Mouse (Mus musculus): ENCODE results near the gene Olfr1310. TPM values are rescaled to one million over a fixed set of nuclear protein-coding genes. Genes with fewer than 3 reads are reported as not detected.
"Not testable (repeated sequence)": the region's sequence is repeated elsewhere in the genome, so short reads cannot be mapped to it uniquely, and the experiment has no call there.

Gene Olfr1310
- total RNA-seq (2021) (not detected), polyA plus RNA-seq (2012; rRNA removed) (not detected in 2 replicates)
- long read RNA-seq, result 0 reads

- DNase-seq, result no peak
Measured at GRCm38 (mm10) chr2:112012608-112013007, at the start of gene Olfr1310. Gene Olfr1310, minus strand, starts transcription at chr2:112012708.

GRCm38 (mm10) chr2:112050138-112050537 is 37.6 kb upstream of the Olfr1310 start, which contains the start of gene Olfr1312:
Gene Olfr1312, minus strand, starts transcription at chr2:112050238.
- DNase-seq, result no peak

GRCm38 (mm10) chr2:112026971-112027370 is 14.5 kb upstream of the Olfr1310 start:
- DNase-seq, result not testable (repeated sequence)

GRCm38 (mm10) chr2:112024312-112024711 is 11.8 kb upstream of the Olfr1310 start, which contains the start of gene Olfr1311:
Gene Olfr1311, minus strand, starts transcription at chr2:112024412.
- DNase-seq, result no peak

GRCm38 (mm10) chr2:112014900-112015299 is 2.4 kb upstream of the Olfr1310 start:
- DNase-seq, result no peak

GRCm38 (mm10) chr2:111990181-111990580 is 22.3 kb downstream of the Olfr1310 start, which contains the start of gene Olfr1309:
Gene Olfr1309, minus strand, starts transcription at chr2:111990281.
- no peak for DNase-seq

- DNase-seq, result no peak
Measured at GRCm38 (mm10) chr2:111964844-111965243, 47.7 kb downstream of the Olfr1310 start, which contains the start of gene Olfr1308. Gene Olfr1308, minus strand, starts transcription at chr2:111964944.

Other genes starting within 250 kb of the Olfr1310 start
- not detected for gene Olfr1302, start 235.3 kb downstream of the Olfr1310 start, total RNA-seq (2021)
- not detected in 2 replicates for gene Olfr1302, start 235.3 kb downstream of the Olfr1310 start, polyA plus RNA-seq (2012; rRNA removed)
- not detected for gene Olfr1303, start 192.4 kb downstream of the Olfr1310 start, total RNA-seq (2021)
- gene Olfr1303, start 192.4 kb downstream of the Olfr1310 start, polyA plus RNA-seq (2012; rRNA removed), result not detected in 2 replicates
- gene Olfr1305, start 135.6 kb downstream of the Olfr1310 start, total RNA-seq (2021), result not detected
- gene Olfr1305, start 135.6 kb downstream of the Olfr1310 start, polyA plus RNA-seq (2012; rRNA removed), result not detected in 2 replicates
- not detected for gene Olfr1306, start 96.4 kb downstream of the Olfr1310 start, total RNA-seq (2021)
- gene Olfr1306, start 96.4 kb downstream of the Olfr1310 start, polyA plus RNA-seq (2012; rRNA removed), result not detected in 2 replicates
- gene Olfr1307, start 63.3 kb downstream of the Olfr1310 start, total RNA-seq (2021), result under 1 TPM in 1 of 2 experiments, not detected in 1; under 0.01 TPM
- gene Olfr1307, start 63.3 kb downstream of the Olfr1310 start, polyA plus RNA-seq (2012; rRNA removed), result not detected in 2 replicates
- gene Olfr1308, start 47.8 kb downstream of the Olfr1310 start, total RNA-seq (2021), result not detected
- not detected in 2 replicates for gene Olfr1308, start 47.8 kb downstream of the Olfr1310 start, polyA plus RNA-seq (2012; rRNA removed)
- gene Olfr1309, start 22.4 kb downstream of the Olfr1310 start, total RNA-seq (2021), result not detected
- gene Olfr1309, start 22.4 kb downstream of the Olfr1310 start, polyA plus RNA-seq (2012; rRNA removed), result not detected in 2 replicates
- gene Olfr1311, start 11.7 kb upstream of the Olfr1310 start, total RNA-seq (2021), result not detected
- not detected in 2 replicates for gene Olfr1311, start 11.7 kb upstream of the Olfr1310 start, polyA plus RNA-seq (2012; rRNA removed)
- not detected for gene Olfr1312, start 37.5 kb upstream of the Olfr1310 start, total RNA-seq (2021)
- gene Olfr1312, start 37.5 kb upstream of the Olfr1310 start, polyA plus RNA-seq (2012; rRNA removed), result not detected in 2 replicates
- not detected for gene Olfr1313, start 65.1 kb upstream of the Olfr1310 start, total RNA-seq (2021)
- gene Olfr1313, start 65.1 kb upstream of the Olfr1310 start, polyA plus RNA-seq (2012; rRNA removed), result not detected in 2 replicates
- not detected for gene Olfr1314, start 84.1 kb upstream of the Olfr1310 start, total RNA-seq (2021)
- gene Olfr1314, start 84.1 kb upstream of the Olfr1310 start, polyA plus RNA-seq (2012; rRNA removed), result not detected in 2 replicates
- gene Olfr1315-ps1, start 102.7 kb upstream of the Olfr1310 start, total RNA-seq (2021), result not detected
- not detected in 2 replicates for gene Olfr1315-ps1, start 102.7 kb upstream of the Olfr1310 start, polyA plus RNA-seq (2012; rRNA removed)
- gene Olfr1316, start 122.3 kb upstream of the Olfr1310 start, total RNA-seq (2021), result not detected
- gene Olfr1316, start 122.3 kb upstream of the Olfr1310 start, polyA plus RNA-seq (2012; rRNA removed), result not detected in 2 replicates
- gene Olfr1317, start 127.6 kb upstream of the Olfr1310 start, total RNA-seq (2021), result not detected
- not detected in 2 replicates for gene Olfr1317, start 127.6 kb upstream of the Olfr1310 start, polyA plus RNA-seq (2012; rRNA removed)
- gene Olfr1318, start 141.5 kb upstream of the Olfr1310 start, total RNA-seq (2021), result not detected
- gene Olfr1318, start 141.5 kb upstream of the Olfr1310 start, polyA plus RNA-seq (2012; rRNA removed), result not detected in 2 replicates
- gene Lpcat4, start 226.8 kb upstream of the Olfr1310 start, total RNA-seq (2021), result 1 to 10 TPM; 5.1 to 9.2 TPM
- gene Lpcat4, start 226.8 kb upstream of the Olfr1310 start, polyA plus RNA-seq (2012; rRNA removed), result 18.9 TPM in 2 replicates
- not detected for gene Nutm1, start 246.6 kb upstream of the Olfr1310 start, total RNA-seq (2021)
- gene Nutm1, start 246.6 kb upstream of the Olfr1310 start, polyA plus RNA-seq (2012; rRNA removed), result not detected in 2 replicates
- 100 to 1,000 TPM; 122 to 167 TPM for gene Nop10, start 249.2 kb upstream of the Olfr1310 start, total RNA-seq (2021)
- gene Nop10, start 249.2 kb upstream of the Olfr1310 start, polyA plus RNA-seq (2012; rRNA removed), result 46.6 and 57.7 TPM in 2 replicates